Mouse (Mus musculus): Measurements from ENCODE around the gene Cabp1.

The Cabp1 gene

DNA sequence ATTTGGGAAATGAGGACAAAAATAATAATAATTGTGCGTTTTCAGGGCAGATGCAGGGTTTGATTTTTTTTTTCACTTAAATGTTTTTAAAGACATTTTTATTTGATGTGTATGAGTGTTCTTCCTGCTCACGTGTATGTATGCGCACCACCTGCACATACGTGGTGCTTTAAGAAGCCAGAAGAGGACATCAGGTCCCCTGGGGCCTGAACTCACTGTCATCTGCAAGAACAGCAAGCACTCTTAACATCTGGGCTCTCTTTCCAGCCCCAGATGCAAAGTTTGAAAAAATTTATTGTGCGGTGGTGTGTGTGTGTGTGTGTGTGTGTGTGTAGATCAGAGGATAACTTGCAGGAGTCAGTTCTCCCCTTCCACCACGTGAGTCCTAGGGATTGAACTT lies 16.3 kb downstream of the Cabp1 start:
- in situ Hi-C loops (cut with MboI, MseI) = no loop called here

DNA sequence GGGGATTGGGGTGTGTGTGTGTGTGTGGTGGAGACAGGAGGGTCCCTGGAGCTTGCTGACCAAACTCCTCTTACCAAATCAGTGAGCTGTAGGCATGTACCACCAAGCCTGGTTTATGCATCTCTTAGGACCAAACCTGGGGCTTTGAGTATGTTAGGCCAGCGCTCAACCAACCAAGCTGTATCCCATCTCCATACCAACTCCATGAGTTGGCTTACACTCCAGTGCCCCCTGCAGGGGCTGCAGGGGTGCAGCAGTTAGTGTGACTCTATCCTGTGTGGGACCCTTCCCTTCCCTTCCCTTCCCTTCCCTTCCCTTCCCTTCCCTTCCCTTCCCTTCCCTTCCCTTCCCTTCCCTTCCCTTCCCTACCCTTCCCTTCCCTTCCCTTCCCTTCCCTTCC lies 19.6 kb downstream of the Cabp1 start:
- in situ Hi-C loops (cut with MboI, MseI) = no loop called here

DNA sequence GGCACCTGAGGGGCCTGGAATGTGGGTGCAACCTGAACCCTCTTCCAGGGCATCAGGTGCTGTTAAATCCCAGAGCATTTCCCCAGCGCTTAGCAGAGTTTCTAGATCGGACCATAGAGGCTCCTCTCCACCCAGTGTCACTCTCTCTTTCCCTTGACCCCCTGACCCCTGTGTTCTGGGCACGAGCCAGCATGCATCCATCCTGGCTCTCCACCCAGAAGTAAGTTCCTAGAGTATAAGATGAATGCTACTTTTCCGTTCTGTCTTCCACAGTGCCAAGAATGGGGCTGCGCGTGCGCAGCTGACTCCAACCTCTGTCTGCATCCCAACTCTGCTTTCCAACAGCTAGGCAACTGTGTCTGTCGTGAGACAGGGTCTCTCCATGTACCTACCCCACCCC lies 24.0 kb downstream of the Cabp1 start:
- in situ Hi-C loops (cut with MboI, MseI) = no loop called here

DNA sequence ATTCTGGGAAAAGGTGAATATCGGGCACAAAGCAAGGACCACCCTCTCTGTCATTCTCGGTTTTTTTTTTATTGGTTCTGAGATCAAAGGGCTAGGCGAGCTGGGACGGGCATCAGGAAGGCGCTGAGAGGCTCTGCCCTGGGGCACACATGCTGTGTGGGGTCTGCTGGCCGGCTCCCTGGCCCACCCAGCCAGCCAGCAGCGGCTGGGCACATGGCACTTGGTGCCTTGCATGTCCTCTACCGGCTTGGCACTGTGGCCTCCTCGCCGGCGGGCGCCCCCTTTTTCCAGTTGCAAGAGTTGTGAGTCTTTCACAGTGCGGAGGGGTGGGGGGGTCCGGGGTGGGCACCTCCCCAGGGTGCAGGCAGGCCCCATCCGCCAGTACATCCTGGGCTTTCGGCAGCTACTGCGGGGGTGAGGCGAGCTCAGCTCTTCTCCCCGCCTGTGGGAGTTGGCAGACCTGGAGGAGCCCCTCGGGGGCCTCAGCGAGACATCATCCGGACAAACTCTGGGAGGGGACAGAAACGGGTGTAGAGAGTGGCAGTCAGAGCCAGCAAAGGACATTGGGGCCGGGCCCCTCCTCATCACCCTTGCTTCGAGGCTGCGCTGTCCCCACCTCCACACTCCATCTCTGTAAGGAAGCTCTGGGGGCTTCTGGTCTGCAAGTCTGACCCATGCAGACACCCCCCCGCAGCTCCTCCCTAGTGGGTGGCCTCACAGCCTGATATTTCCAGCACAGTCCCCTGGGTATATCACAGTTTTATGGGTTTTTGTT lies 25.4 kb downstream of the Cabp1 start:
- in situ Hi-C loops (cut with MboI, MseI) = loop anchor here (5.0 kb wide), 1 partner anchor 68 kb away; the partner anchor contains the start of gene Pop5

DNA sequence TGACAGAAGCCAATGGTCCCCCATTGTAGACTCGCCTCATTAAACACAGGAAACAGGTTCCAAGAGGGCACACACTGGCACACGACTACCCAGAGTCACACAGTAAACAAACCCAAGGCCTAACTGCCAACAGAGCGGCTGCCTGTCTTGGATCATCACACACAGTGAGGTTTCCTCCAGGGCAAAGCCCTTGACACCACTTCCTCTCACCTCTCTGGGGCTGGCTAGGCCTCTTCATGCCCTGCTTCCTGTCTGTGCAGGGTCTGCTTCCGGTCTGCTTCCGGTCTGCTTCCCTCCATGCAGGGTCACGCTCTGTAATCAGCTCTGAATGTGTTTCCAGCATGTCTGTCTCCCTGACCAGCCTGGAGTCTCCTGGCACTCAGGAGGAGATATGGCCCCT lies 26.8 kb downstream of the Cabp1 start:
- in situ Hi-C loops (cut with MboI, MseI) = loop anchor here (5.0 kb wide), 1 partner anchor 70 kb away; the partner anchor contains the start of gene Pop5

DNA sequence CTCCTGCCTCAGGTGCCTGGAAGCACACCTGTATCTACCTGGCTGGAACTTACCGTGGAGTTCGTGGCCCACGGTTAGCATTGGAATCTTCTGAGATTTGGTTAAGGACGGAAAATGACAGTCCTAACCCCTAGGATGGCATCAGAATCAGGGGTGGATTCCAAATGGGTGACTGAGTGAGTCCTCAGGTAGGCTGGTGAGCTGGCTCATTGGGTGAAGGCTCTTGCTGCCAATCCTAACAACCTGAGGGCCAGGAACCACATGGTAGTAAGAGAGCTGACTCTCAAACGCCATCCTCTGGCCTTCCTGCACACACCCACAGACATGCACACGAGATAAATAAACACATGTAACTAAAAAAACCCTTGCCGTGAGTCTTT lies 27.4 kb downstream of the Cabp1 start:
- in situ Hi-C loops (cut with MboI, MseI) = loop anchor here (5.0 kb wide), 1 partner anchor 70 kb away; the partner anchor contains the start of gene Pop5

DNA sequence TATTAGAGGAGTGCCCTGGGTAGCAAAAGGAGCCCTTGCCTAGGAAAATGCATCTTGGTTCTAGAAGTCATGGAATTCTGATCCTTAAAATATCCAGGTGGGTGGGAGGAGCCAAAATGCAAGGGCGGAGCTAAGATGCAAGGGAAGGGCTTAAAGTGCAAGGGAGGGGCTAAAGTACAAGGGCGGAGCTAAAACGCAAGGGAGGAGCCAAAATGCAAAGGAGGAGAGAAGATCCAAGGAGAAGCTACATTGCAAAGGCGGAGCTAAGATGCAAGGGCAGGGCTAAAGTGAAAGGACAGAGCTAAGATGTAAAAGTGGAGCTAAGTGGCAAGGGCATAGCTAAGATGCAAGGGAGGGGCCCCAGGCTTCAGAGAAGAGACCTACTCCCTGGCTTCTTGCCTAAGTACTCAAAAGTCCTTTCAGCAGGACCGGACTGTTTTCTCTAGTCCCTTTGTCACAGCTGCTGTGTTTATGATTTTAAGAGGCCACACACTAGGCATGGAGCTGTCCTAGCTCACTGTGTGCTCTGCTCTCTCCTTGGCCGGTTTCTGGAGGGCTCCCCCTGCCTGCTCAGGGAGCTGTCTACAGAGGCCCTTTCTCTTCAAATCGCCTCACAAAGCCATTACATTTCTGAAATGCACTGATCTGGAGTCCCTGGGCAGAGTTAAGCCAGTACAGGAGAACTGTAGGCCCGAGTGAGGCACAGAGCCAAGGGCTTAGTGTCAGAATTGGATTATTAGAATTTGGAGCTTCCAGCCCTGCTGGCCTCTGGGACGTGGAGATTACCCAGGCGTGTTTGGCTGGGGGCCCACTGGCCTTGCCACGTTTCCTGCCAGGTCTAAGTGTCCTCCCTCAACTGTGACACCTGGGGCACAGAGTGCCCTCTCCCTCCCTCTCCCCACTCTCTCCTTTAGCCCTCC lies 28.0 kb downstream of the Cabp1 start:
- in situ Hi-C loops (cut with MboI, MseI) = loop anchor here (5.0 kb wide), 1 partner anchor 71 kb away; the partner anchor contains the start of gene Pop5

DNA sequence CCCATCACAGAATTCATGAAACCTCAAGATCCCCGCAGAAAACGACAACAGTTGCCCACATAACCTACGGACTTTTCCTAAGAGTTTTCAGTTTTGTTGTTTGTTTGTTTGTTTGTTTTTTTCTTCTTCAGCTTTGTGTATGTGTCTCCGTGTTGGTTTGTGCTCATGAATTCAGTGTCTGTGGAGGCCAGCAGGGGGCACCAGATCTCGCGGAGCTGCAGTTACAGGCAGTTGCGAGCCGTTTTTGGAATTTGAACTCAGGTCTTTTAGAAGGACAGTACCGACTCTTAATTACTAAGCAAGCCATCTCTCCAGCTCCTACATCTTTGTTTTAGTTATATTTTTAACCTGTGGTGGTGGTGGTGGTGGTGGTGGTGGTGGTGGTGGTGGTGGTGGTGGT lies 28.8 kb downstream of the Cabp1 start:
- in situ Hi-C loops (cut with MboI, MseI) = loop anchor here (5.0 kb wide), 1 partner anchor 72 kb away; the partner anchor contains the start of gene Pop5

DNA sequence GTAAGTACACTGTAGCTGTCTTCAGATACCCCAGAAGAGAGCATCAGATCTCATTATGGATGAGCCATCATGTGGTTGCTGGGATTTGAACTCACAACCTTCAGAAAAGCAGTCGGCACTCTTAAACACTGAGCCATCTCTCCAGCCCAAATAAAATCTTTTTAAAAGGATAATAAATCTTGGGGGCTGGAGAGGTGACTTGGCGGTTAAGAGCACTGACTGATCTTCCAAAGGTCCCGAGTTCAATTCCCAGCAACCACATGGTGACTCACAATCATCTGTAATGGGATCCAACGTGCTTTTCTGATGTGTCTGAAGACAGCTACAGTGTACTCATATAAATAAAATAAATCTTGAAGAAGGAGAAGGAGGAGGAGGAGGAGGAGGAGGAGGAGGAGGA lies 29.7 kb downstream of the Cabp1 start:
- in situ Hi-C loops (cut with MboI, MseI) = loop anchor here (5.0 kb wide), 1 partner anchor 37 kb away; no protein-coding TSS in a partner anchor

DNA sequence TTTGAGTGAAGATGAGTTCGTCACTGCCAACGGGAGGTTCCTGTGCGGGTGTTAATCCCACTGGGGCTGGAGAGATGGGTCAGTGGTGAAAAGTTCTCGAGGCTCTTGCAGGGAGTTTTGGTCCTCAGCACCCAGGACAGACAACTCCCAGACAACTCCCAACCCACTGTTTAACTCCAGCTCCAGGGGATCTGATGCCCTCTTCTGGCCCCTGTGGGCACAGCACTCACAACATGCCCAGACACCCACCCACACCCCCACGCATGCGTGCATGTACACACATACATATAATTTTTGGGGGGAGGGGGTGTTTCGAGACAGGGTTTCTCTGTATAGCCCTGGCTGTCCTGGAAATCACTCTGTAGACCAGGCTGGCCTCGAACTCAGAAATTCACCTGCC lies 30.6 kb downstream of the Cabp1 start:
- in situ Hi-C loops (cut with MboI, MseI) = loop anchor here (5.0 kb wide), 1 partner anchor 36 kb away; no protein-coding TSS in a partner anchor

DNA sequence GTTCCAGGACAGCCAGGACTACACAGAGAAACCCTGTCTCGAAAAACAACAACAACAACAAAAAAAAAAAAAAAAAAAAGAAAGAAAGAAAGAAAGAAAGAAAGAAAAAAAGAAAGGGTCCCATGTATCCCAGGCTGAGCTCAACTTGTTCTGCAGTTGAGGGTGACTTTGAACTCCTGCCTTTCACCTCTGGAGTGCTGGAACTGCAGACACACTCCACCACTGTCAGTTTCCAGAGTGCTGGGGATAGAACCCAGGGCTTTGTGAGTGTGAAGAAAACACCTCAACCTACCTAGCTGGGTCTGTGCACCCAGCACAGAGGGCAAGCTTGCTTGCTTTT lies 32.3 kb downstream of the Cabp1 start:
- in situ Hi-C loops (cut with MboI, MseI) = loop anchor here (5.0 kb wide), 1 partner anchor 35 kb away; no protein-coding TSS in a partner anchor

DNA sequence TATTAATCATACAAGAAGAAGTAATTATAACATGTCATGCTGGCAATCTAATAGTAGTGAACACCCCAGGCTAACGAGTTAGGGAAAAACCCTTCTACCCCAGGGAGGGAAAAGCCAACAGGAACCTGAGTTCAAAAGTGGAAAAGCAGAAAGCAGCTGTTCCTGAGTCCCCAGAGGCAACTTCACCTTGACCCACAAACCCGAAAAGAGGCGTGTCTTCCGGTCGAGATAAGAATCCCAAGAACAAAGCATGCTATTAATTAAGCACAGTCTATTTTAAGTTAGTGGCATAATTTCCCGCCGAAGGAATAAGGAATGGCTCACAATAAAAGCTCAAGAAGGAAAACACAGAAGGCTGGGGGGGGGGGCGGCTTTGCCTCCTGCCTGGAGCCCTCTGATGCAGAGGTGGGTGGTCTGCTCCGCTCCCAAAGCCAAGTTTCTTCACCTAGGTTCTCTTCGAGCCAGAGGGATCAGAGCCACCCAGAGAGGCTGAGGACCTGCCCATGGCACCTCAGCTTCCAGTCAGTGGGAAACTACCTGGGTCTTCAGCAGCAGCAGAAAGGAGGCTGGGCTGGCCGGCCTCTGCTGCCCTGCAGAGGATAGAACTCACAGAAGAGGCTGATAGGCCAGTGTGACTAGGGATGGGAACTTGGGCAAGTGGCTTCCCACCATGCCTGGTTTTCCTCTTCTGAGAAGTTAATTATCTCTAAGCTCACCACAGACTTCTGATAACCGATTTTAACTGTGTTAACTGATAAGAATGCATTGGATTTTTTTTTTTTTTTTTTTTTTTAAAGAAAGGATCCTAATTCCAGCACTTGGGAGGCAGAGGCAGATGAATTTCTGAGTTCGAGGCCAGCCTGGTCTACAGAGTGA lies 32.9 kb downstream of the Cabp1 start:
- in situ Hi-C loops (cut with MboI, MseI) = loop anchor here (5.0 kb wide), 1 partner anchor 34 kb away; no protein-coding TSS in a partner anchor

DNA sequence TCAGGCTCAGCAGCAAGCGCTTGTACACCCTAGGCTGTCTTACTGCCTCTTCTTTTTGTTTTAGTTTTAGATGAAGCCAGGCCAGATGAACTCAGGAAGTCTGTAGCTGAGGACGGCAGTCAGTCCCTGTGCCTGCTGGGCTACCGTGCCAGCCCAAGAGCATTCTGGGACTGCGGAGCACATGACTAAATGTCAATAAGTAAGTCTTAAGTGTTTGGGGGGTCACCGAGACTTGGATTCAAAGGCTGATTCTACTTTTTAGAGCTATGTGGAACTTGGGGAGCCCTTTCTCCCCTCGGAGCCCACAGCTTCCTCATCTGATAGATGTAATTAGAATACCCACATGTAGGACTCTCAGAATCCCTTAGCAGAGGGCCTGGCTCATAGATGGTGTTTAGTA lies 33.5 kb downstream of the Cabp1 start:
- in situ Hi-C loops (cut with MboI, MseI) = loop anchor here (5.0 kb wide), 1 partner anchor 33 kb away; no protein-coding TSS in a partner anchor

DNA sequence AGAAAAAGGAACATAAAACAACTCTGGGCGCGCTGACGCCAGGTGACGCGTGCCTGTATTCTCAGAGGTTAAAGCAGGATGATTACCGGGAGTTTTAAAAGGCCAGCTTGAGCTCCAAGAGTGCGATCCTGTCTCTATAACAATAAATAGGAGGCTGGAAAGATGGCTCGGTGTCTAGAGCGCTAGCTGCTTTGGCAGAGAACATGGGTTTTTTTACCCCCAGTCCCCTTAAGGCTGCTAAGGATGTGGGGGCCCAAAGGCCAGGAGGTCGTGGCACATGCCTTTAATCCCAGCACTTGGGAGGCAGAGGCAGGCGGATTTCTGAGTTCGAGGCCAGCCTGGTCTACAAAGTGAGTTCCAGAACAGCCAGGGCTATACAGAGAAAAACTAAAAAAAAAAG lies 35.0 kb downstream of the Cabp1 start:
- in situ Hi-C loops (cut with MboI, MseI) = no loop called here

DNA sequence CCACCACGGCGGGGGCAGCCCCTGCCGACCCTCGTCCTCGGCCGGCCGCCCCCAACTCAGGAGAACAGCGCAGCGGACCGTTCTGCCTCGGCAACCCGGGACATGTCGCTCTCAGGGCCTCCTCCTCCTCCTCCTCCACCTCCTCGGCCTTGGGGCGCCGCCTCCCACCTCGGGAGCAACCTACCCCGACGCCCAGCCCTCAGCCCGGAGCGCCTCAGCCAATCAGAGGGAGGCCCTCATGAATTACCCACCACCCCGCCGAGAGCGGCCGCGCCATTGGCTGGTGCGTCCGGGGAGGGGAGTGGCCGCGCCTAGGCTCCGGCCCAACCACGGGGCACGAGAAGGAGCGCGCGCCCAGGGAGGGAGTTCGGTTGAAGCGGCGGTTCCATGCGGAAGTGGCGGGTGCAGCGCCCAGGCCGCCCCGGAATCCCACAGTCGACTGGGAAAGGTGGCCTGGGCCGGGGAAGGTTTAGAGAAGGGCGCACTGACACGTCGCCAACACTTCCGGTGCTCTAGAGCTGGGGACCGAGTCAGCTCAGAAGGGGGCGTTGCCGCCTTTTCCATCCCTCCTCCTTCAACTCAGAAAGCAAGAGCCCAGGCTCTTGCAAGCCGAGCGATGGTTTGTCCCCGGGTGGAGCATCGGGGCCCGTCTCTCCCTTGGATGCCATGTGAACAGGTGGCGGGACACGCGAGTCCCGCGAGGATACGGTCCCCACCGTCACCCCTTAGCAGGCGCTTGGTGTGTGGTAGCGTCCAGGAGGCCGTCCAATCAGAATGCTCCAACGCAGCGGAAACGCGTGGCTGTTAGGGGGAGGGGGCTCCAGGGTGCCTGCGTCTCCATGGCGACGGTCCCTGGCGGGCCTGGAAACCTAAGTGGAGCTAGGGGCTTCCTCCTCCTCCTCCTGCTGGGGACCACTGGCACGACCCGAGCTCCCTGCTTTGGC lies 35.9 kb downstream of the Cabp1 start, which contains the start of gene Mlec:
Gene Mlec, minus strand, starts transcription at position 140 of the 944 bp plus-strand sequence.
- in situ Hi-C loops (cut with MboI, MseI) = no loop called here

DNA sequence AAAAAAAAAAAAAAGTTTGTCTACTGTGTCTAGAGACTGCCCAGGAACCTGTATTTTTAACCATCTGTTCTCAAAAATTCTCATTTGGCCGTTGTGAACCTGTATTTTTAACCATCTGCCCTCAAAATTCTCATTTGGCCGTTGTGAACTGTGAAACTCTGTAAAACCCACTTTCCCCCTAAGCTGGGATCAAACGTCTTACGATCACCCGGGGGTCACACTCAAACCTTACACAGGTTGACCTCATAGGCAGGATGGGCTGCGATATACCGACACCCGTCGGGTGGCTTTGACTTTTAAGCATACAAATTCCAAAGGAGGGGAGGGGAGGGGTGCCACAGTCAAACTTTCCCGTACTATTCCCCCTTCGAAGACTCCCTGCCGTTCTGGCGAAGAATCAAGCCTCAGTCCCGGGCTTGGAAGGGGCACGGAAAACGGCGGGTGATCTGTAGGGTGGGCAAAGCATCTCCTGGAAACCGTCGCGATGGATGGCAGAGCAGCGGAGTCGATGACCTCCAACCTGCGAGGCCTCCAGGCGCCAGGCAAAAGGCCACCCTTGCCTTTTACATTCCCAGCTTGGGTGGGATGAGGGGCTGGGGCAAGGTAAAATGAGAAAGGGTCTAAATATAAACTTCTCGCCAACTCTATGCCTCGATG lies 37.1 kb downstream of the Cabp1 start:
- in situ Hi-C loops (cut with MboI, MseI) = no loop called here

DNA sequence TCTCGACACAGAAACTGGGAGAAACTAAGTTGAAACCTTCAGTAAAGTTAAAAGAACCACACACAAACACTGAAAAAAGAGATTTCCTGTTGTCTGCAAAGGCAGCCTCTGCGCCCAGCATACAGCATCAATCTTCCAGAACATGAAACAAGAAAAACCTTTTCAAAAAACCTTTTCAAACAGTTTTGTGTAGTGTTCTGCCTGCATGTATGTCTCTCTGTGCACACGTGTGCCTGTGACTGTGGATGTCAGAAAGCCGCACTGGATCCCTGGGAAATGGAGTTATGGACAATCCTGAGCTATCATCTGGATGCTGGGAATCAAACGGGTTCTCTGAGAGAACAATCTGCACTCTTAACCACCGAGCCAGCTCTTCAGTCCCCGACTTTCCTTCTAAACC lies 37.8 kb downstream of the Cabp1 start:
- in situ Hi-C loops (cut with MboI, MseI) = no loop called here

DNA sequence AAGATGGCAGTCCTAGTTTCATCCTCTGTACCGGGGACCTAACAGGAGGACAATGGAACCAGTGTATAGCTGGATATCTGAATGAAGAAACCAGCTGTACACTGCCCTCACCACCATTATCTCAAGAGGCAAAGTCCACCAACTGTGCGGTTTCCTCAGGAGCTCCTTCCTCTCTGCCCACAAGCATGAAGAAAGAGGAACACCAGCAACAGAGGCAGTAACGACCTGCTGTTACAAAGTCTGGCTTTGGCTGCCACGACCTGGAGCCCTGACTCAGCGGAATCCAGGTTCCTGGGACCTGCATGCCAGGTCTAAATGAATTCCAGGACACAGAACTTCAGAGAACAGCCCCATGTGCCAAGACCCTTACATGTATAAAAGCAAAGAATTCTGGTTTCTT lies 38.4 kb downstream of the Cabp1 start:
- in situ Hi-C loops (cut with MboI, MseI) = no loop called here

DNA sequence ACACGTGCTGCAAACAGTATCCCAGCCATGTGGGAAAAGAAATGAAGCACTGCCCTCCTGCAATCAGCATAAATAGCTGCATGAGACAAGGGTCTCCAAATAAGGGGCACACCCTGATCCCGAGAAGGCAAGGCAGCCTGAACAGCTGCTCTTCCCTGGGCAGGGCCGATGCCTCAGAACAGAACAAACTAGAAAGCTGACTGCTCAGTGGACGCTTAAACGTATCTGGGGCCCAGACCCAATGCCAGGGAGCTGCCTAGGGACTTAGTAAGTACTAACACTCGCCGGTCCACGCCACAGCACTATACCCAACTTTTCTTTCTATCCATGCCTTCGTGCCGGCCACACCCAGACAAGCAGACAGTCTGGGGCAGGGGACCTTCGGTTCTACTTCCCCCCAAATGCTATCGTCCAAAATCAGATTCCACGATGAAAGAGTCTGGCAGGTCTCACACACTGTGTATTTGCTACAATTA lies 39.0 kb downstream of the Cabp1 start:
- in situ Hi-C loops (cut with MboI, MseI) = no loop called here

Data from T-helper 2 cell (primary cell).